Mouse (Mus musculus) liver, embryonic 14.5 days (tissue): ENCODE data around the gene Slc9a5. TPM values are rescaled to one million over a fixed set of nuclear protein-coding genes. Genes with fewer than 3 reads are reported as not detected.

ENCODE experiments used
- ATAC-seq: fragments of 200-750 bp; cut with Nextera tagmentation; 2 replicates; pipeline ENCODE4 v1.8.0; 2017; ENCODE audit warnings: moderate number of reproducible peaks, mild to moderate bottlenecking, moderate library complexity; ENCODE audit not compliant: insufficient read depth
- DNase-seq, 3 experiments: peaks; one replicate each; pipeline ENCODE4 v3.0.0-alpha.2; 2012 to 2013; ENCODE audit warnings: low read depth in 3 of 3, low spot score in 3 of 3
- H3K27ac ChIP-seq: fragments of 300-500 bp; sonication (generic); 2 replicates; pipeline ENCODE4 v1.5.1; 2014; ENCODE audit warnings: moderate library complexity, mild to moderate bottlenecking, control low read depth, inconsistent platforms
- H3K27me3 ChIP-seq: fragments of 300-500 bp; sonication (generic); 2 replicates; pipeline ENCODE4 v1.6.1; 2014; ENCODE audit warnings: mild to moderate bottlenecking, low read length, moderate library complexity; ENCODE audit not compliant: control insufficient read depth, insufficient read depth
- H3K36me3 ChIP-seq: fragments of 300-500 bp; sonication (generic); replicated peaks from 2 replicates; pipeline ENCODE4 v1.6.1; 2014; ENCODE audit warnings: low read depth; ENCODE audit not compliant: control insufficient read depth, insufficient read depth
- H3K4me1 ChIP-seq, 2 experiments: fragments of 200-500 bp in 1 of 2; fragments of 300-500 bp in 1 of 2; sonication (generic) in 1 of 2; replicated peaks; 2 replicates each; pipeline ENCODE4 v1.6.1; 2012 to 2014; ENCODE audit warnings: antibody characterized with exemption in 1 of 2, inconsistent platforms in 1 of 2, low read length in 1 of 2; ENCODE audit not compliant: control insufficient read depth in 2 of 2, insufficient read depth in 2 of 2
- H3K4me2 ChIP-seq: fragments of 300-500 bp; sonication (generic); 2 replicates; pipeline ENCODE4 v1.6.1; 2014; ENCODE audit warnings: low read depth, mild to moderate bottlenecking, control low read depth, moderate library complexity
- H3K4me3 ChIP-seq, 2 experiments: fragments of 200-500 bp in 1 of 2; fragments of 300-500 bp in 1 of 2; sonication (generic) in 1 of 2; 2 replicates each; pipeline ENCODE4 v1.5.1; 2012 to 2014; ENCODE audit warnings: low read depth in 2 of 2, low read length in 2 of 2, mild to moderate bottlenecking in 2 of 2, control low read depth in 1 of 2, inconsistent platforms in 1 of 2, moderate library complexity in 1 of 2; ENCODE audit not compliant: insufficient read depth in 1 of 2
- H3K9ac ChIP-seq: fragments of 300-500 bp; sonication (generic); replicated peaks from 2 replicates; pipeline ENCODE4 v1.6.1; 2014; ENCODE audit warnings: mild to moderate bottlenecking, control low read depth, moderate library complexity
- H3K9me3 ChIP-seq: fragments of 300-500 bp; sonication (generic); 2 replicates; pipeline ENCODE4 v1.6.1; 2016; ENCODE audit warnings: low read length, mixed read lengths; ENCODE audit not compliant: control insufficient read depth
- CTCF ChIP-seq: IDR thresholded peaks from 2 replicates; pipeline ENCODE4 v1.5.1; 2016; ENCODE audit warnings: antibody characterized with exemption, low read depth, control low read depth
- EP300 ChIP-seq: IDR thresholded peaks from 2 replicates; pipeline ENCODE4 v1.6.1; 2016; ENCODE audit warnings: antibody characterized with exemption, low read depth
- WGBS: fragments of 180-500 bp; shearing (Covaris S2); extraction: QIAGEN DNeasy Blood & Tissue Kit; methylation state at CpG from one replicate; pipeline ENCODE4 v1.1.7; 2014; ENCODE audit not compliant: insufficient replicate concordance; 5-methylcytosine and 5-hydroxymethylcytosine counted together
- polyA plus RNA-seq, 2 experiments: library from polyadenylated mRNA; depleted of rRNA in 1 of 2; stranded (reverse) in 1 of 2; unstranded in 1 of 2; fragments of >200 nt; fragmentation: Nextera tagmentation in 1 of 2; extraction: Ambion mirVana in 1 of 2; gene quantifications; 2 replicates each; pipeline versions ENCODE4 v1.2.1 to v1.2.3; 2012 to 2014

Slc9a5 gene
- polyA plus RNA-seq, 2 experiments, result 0.08 to 0.87 TPM

DNA sequence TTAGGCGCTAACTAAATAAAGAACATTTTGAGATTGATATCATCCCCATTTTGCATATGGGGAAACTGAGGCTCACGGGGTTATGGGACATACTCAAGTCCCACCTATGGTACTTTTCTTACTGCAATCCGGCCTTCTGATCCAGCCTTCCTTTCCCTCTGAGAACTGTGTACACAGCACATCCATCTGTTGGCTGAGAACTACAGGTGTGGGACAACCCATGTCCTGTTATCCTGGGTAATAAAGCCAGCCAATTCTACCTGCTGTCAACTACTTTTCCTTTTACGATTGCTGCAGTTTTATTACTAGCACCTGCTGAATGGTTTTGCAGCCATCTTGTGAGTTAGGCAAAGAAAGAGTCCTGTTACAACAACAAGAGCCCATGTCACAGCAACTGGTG, 5.9 kb downstream of the Slc9a5 start:
- no peak overlapping the region for H3K9ac ChIP-seq
- peaks cover 19% of the 10 kb centered on the region for H3K27me3 ChIP-seq
- no peak overlapping the region for H3K4me3 ChIP-seq
- 0 out of 4 replicates have a peak, but pooled peaks cover 0 to 4% of the 10 kb centered on the region in 2 experiments for H3K4me1 ChIP-seq
- no peak overlapping the region for H3K27ac ChIP-seq
- H3K9me3 ChIP-seq, result no peaks in the 10 kb centered on the region
- ATAC-seq (no peak), DNase-seq (no peak)
- TF ChIP-seq EP300 (no peak), CTCF (no peak)
- WGBS, result 71% methylated on average over 4 of the region's 4 CpGs
- no peaks in the 10 kb centered on the region for H3K36me3 ChIP-seq
- H3K4me2 ChIP-seq, result no peak overlapping the region

- WGBS, result 42% methylated on average over 26 of the region's 26 CpGs
- TF ChIP-seq CTCF, result no peak
- H3K4me2 ChIP-seq, result no peak overlapping the region
- H3K27ac ChIP-seq, result no peak overlapping the region
- ATAC-seq (no peak), DNase-seq (no peak)
- H3K9me3 ChIP-seq, result no peaks in the 10 kb centered on the region
- no peak overlapping the region for H3K4me3 ChIP-seq
- 0 out of 4 replicates have a peak, but pooled peaks cover 0 to 4% of the 10 kb centered on the region in 2 experiments for H3K4me1 ChIP-seq
- H3K27me3 ChIP-seq, result peaks cover 11% of the 10 kb centered on the region
- no peaks in the 10 kb centered on the region for H3K36me3 ChIP-seq
- no peak overlapping the region for H3K9ac ChIP-seq
Observed at GRCm38 (mm10) chr8:105355179-105356024, 6.8 kb downstream of the Slc9a5 start.

DNA sequence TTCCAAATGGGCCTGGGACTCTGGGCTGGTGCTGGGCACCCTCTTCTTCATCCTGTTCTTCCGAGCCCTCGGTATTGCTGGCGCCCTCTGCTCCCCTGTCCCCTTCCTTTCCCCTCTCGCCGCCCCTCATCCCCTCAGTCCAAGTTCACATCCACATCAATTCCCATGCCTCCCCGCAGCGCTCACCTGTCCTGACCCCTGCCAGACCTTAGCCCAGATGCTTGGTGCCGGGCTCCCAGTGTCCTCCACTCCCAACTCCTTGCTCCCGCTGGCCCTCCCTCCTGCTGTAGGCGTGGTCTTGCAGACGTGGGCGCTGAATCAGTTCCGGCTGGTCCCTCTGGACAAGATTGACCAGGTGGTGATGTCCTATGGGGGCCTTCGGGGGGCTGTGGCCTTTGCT, 8.0 kb downstream of the Slc9a5 start:
- H3K9ac ChIP-seq, result no peak overlapping the region
- H3K4me3 ChIP-seq, result no peak overlapping the region
- DNase-seq (no peak), ATAC-seq (no peak)
- TF ChIP-seq EP300 (no peak), CTCF (no peak)
- no peak overlapping the region for H3K27ac ChIP-seq
- H3K36me3 ChIP-seq, result no peaks in the 10 kb centered on the region
- H3K27me3 ChIP-seq, result no peaks in the 10 kb centered on the region
- WGBS, result 74% methylated on average over 14 of the region's 14 CpGs
- 0 out of 4 replicates have a peak, but pooled peaks cover 0 to 4% of the 10 kb centered on the region in 2 experiments for H3K4me1 ChIP-seq
- no peak overlapping the region for H3K4me2 ChIP-seq
- no peaks in the 10 kb centered on the region for H3K9me3 ChIP-seq

- H3K4me1 ChIP-seq, result peaks cover 0 to 4% of the 10 kb centered on the region in 2 experiments; a peak in 1 of 4 replicates
- H3K36me3 ChIP-seq, result no peaks in the 10 kb centered on the region
- no peaks in the 10 kb centered on the region for H3K9me3 ChIP-seq
- H3K4me2 ChIP-seq, result no peak overlapping the region
- 60% methylated on average over 15 of the region's 15 CpGs for WGBS
- no peak overlapping the region for H3K9ac ChIP-seq
- no peak overlapping the region for H3K27ac ChIP-seq
- DNase-seq (no peak), ATAC-seq (no peak)
- TF ChIP-seq EP300, result no peak
- no peak for TF ChIP-seq CTCF
- no peak overlapping the region for H3K4me3 ChIP-seq
- H3K27me3 ChIP-seq, result no peaks in the 10 kb centered on the region
Observed at GRCm38 (mm10) chr8:105359208-105359607, 10.6 kb downstream of the Slc9a5 start.

- TF ChIP-seq CTCF (peak; percentile 35; the same call in 1 of the 2 replicates), EP300 (no peak)
- no peak for ATAC-seq
- 53% methylated on average over 4 of the region's 4 CpGs for WGBS
Observed at GRCm38 (mm10) chr8:105359646-105360045, 11.0 kb downstream of the Slc9a5 start.

More at GRCm38 (mm10) chr8:105359646-105360045, 11.0 kb downstream of the Slc9a5 start:
- H3K4me1 ChIP-seq, result peaks cover 0 to 4% of the 10 kb centered on the region in 2 experiments; a peak in 1 of 4 replicates
- no peaks in the 10 kb centered on the region for H3K9me3 ChIP-seq
- no peaks in the 10 kb centered on the region for H3K36me3 ChIP-seq
- no peak overlapping the region for H3K4me2 ChIP-seq
- H3K27me3 ChIP-seq, result no peaks in the 10 kb centered on the region
- no peak for DNase-seq
- no peak overlapping the region for H3K9ac ChIP-seq
- no peak overlapping the region for H3K4me3 ChIP-seq
- no peak overlapping the region for H3K27ac ChIP-seq
